Mouse (Mus musculus) kidney, adult 18-20 months (tissue): ENCODE measurements around the gene Cep57.

Experiments
- DNase-seq: peaks from one replicate; pipeline ENCODE4 v3.0.0; 2021

The Cep57 gene

GRCm38 (mm10) chr9:13826832-13827405 lies at the start of gene Cep57:
Cep57 (minus strand) TSS chr9:13827107.
- peak; percentile 96 for DNase-seq

GRCm38 (mm10) chr9:13875340-13875739 lies 48.4 kb upstream of the Cep57 start:
- no peak for DNase-seq

- DNase-seq = no peak
Measured at GRCm38 (mm10) chr9:13874359-13874758, 47.5 kb upstream of the Cep57 start.

- DNase-seq = no peak
Measured at GRCm38 (mm10) chr9:13871631-13872030, 44.7 kb upstream of the Cep57 start.

- no peak for DNase-seq
Measured at GRCm38 (mm10) chr9:13867646-13868045, 40.7 kb upstream of the Cep57 start.

GRCm38 (mm10) chr9:13856777-13857176 lies 29.9 kb upstream of the Cep57 start:
- no peak for DNase-seq

GRCm38 (mm10) chr9:13856247-13856646 lies 29.3 kb upstream of the Cep57 start:
- DNase-seq = no peak

GRCm38 (mm10) chr9:13853876-13854275 lies 27.0 kb upstream of the Cep57 start:
- DNase-seq = no peak

GRCm38 (mm10) chr9:13848481-13849480 lies 21.9 kb upstream of the Cep57 start:
- DNase-seq = no peak

GRCm38 (mm10) chr9:13847591-13847990 lies 20.7 kb upstream of the Cep57 start:
- no peak for DNase-seq

GRCm38 (mm10) chr9:13836726-13837125 lies 9.8 kb upstream of the Cep57 start:
- no peak for DNase-seq

GRCm38 (mm10) chr9:13835256-13835655 lies 8.3 kb upstream of the Cep57 start:
- DNase-seq = no peak

- no peak for DNase-seq
Measured at GRCm38 (mm10) chr9:13828087-13828441, 1.2 kb upstream of the Cep57 start.

GRCm38 (mm10) chr9:13827406-13828086 lies 639 bp upstream of the Cep57 start, which contains the start of gene Fam76b:
Fam76b (plus strand) TSS chr9:13827716.
- peak; percentile 100 for DNase-seq

- peak; percentile 81 for DNase-seq
Measured at GRCm38 (mm10) chr9:13826391-13826805, 509 bp downstream of the Cep57 start.

GRCm38 (mm10) chr9:13825896-13826295 lies 1.0 kb downstream of the Cep57 start:
- no peak for DNase-seq

GRCm38 (mm10) chr9:13820774-13821173 lies 6.1 kb downstream of the Cep57 start:
- no peak for DNase-seq

- DNase-seq = no peak
Measured at GRCm38 (mm10) chr9:13818369-13818768, 8.5 kb downstream of the Cep57 start.

GRCm38 (mm10) chr9:13809937-13810336 lies 17.0 kb downstream of the Cep57 start:
- DNase-seq = no peak

GRCm38 (mm10) chr9:13807657-13808056 lies 19.2 kb downstream of the Cep57 start:
- DNase-seq = no peak

- no peak for DNase-seq
Measured at GRCm38 (mm10) chr9:13806854-13807253, 20.1 kb downstream of the Cep57 start.

GRCm38 (mm10) chr9:13804480-13804879 lies 22.4 kb downstream of the Cep57 start:
- no peak for DNase-seq

- DNase-seq = no peak
Measured at GRCm38 (mm10) chr9:13794756-13795155, 32.2 kb downstream of the Cep57 start.

- DNase-seq = no peak
Measured at GRCm38 (mm10) chr9:13794302-13794701, 32.6 kb downstream of the Cep57 start.
